Mouse (Mus musculus) MEL (cell line): ENCODE results near the gene Gm20388. TPM values are rescaled to one million over a fixed set of nuclear protein-coding genes. Genes with fewer than 3 reads are reported as not detected.

Experiments
- DNase-seq: peaks from one replicate; pipeline ENCODE4 v3.0.0; 2011; ENCODE audit warnings: low read depth, low spot score
- H3K27ac ChIP-seq: 2 replicates; pipeline ENCODE4 v1.5.1; 2012; ENCODE audit warnings: low read depth, mild to moderate bottlenecking, control low read depth, low read length, moderate library complexity; ENCODE audit not compliant: control insufficient read depth
- H3K27me3 ChIP-seq, 2 experiments: fragments of 150-350 bp in 1 of 2; sonication (generic) in 1 of 2; 2 replicates each; pipeline ENCODE4 v1.6.1; 2012; ENCODE audit warnings: low read length in 2 of 2, mild to moderate bottlenecking in 2 of 2, improper control_type of control experiment in 1 of 2, moderate library complexity in 1 of 2; ENCODE audit not compliant: insufficient read depth in 2 of 2, control insufficient read depth in 1 of 2
- H3K36me3 ChIP-seq, 2 experiments: 2 replicates each; pipeline ENCODE4 v1.6.1; 2012 to 2014; ENCODE audit warnings: low read length in 2 of 2, improper control_type of control experiment in 1 of 2, inconsistent platforms in 1 of 2, mild to moderate bottlenecking in 1 of 2; ENCODE audit not compliant: insufficient read depth in 2 of 2, control insufficient read depth in 1 of 2
- H3K4me1 ChIP-seq, 2 experiments: fragments of 150-350 bp in 1 of 2; sonication (generic) in 1 of 2; 2 replicates each; pipeline ENCODE4 v1.6.1; 2012; ENCODE audit warnings: low read length in 2 of 2, improper control_type of control experiment in 1 of 2, mild to moderate bottlenecking in 1 of 2; ENCODE audit not compliant: insufficient read depth in 2 of 2, control insufficient read depth in 1 of 2
- H3K4me3 ChIP-seq, 2 experiments: fragments of 150-350 bp in 1 of 2; sonication (generic) in 1 of 2; 2 replicates each; pipeline ENCODE4 v1.5.1; 2012; ENCODE audit warnings: low read depth in 2 of 2, low read length in 2 of 2, mild to moderate bottlenecking in 2 of 2, moderate library complexity in 2 of 2, control low read depth in 1 of 2, improper control_type of control experiment in 1 of 2; ENCODE audit not compliant: control insufficient read depth in 1 of 2, insufficient read depth in 1 of 2
- H3K79me2 ChIP-seq: 2 replicates; pipeline ENCODE4 v1.6.1; 2012; ENCODE audit warnings: mild to moderate bottlenecking, low read length, moderate library complexity; ENCODE audit not compliant: control insufficient read depth, poor library complexity, insufficient read depth
- H3K9ac ChIP-seq: 2 replicates; pipeline ENCODE4 v1.6.1; 2012; ENCODE audit warnings: low read depth, mild to moderate bottlenecking, control low read depth, low read length, moderate library complexity; ENCODE audit not compliant: control insufficient read depth, poor library complexity, severe bottlenecking
- H3K9me3 ChIP-seq: fragments of 150-350 bp; sonication (generic); replicated peaks from 2 replicates; pipeline ENCODE4 v1.6.1; 2012; ENCODE audit warnings: mild to moderate bottlenecking, low read length, improper control_type of control experiment, moderate library complexity; ENCODE audit not compliant: insufficient read depth
- BHLHE40 ChIP-seq: IDR thresholded peaks from 2 replicates; pipeline ENCODE4 v1.6.1; 2012; ENCODE audit warnings: low read depth, mild to moderate bottlenecking, inconsistent platforms, low read length, improper control_type of control experiment, borderline replicate concordance
- CHD2 ChIP-seq: IDR thresholded peaks from 2 replicates; pipeline ENCODE4 v1.6.1; 2011; ENCODE audit warnings: low read length, improper control_type of control experiment
- E2F4 ChIP-seq: IDR thresholded peaks from 2 replicates; pipeline ENCODE4 v1.6.1; 2011; ENCODE audit warnings: low read depth, low read length, improper control_type of control experiment, borderline replicate concordance
- ETS1 ChIP-seq: IDR thresholded peaks from 2 replicates; pipeline ENCODE4 v1.6.1; 2012; ENCODE audit warnings: low read depth, mild to moderate bottlenecking, inconsistent platforms, low read length, improper control_type of control experiment, moderate library complexity
- JUND ChIP-seq: IDR thresholded peaks from 2 replicates; pipeline ENCODE4 v1.6.1; 2011; ENCODE audit warnings: low read depth, mild to moderate bottlenecking, improper control_type of control experiment, low read length
- MAX ChIP-seq: IDR thresholded peaks from 2 replicates; pipeline ENCODE4 v1.6.1; 2011; ENCODE audit warnings: low read length, improper control_type of control experiment
- MAZ ChIP-seq: IDR thresholded peaks from 2 replicates; pipeline ENCODE4 v1.6.1; 2012; ENCODE audit warnings: low read depth, mild to moderate bottlenecking, inconsistent platforms, low read length, improper control_type of control experiment
- NRF1 ChIP-seq: IDR thresholded peaks from 2 replicates; pipeline ENCODE4 v1.6.1; 2014; ENCODE audit warnings: low read depth, mild to moderate bottlenecking, inconsistent platforms, low read length, improper control_type of control experiment, moderate library complexity; ENCODE audit not compliant: poor library complexity, insufficient read depth, severe bottlenecking
- POLR2A ChIP-seq, 2 experiments: IDR thresholded peaks; 2 replicates each; pipeline ENCODE4 v1.6.1; 2011 to 2012; ENCODE audit warnings: low read length in 2 of 2, mild to moderate bottlenecking in 2 of 2, control low read depth in 1 of 2, improper control_type of control experiment in 1 of 2, low read depth in 1 of 2, moderate library complexity in 1 of 2; ENCODE audit not compliant: control insufficient read depth in 1 of 2, insufficient read depth in 1 of 2, poor library complexity in 1 of 2
- POLR2AphosphoS5 ChIP-seq: IDR thresholded peaks from 2 replicates; pipeline ENCODE4 v1.6.1; 2012; ENCODE audit warnings: low read depth, borderline replicate concordance, mild to moderate bottlenecking, inconsistent platforms, low read length, moderate library complexity, mixed read lengths
- RAD21 ChIP-seq: IDR thresholded peaks from 2 replicates; pipeline ENCODE4 v1.6.1; 2011; ENCODE audit warnings: mild to moderate bottlenecking, low read depth, low read length, improper control_type of control experiment
- SIN3A ChIP-seq: IDR thresholded peaks from 2 replicates; pipeline ENCODE4 v1.6.1; 2012; ENCODE audit warnings: low read length, improper control_type of control experiment, inconsistent platforms
- TBP ChIP-seq: IDR thresholded peaks from 2 replicates; pipeline ENCODE4 v1.8.0; 2011; ENCODE audit warnings: low read depth, low read length, improper control_type of control experiment
- TCF12 ChIP-seq: IDR thresholded peaks from 2 replicates; pipeline ENCODE4 v1.6.1; 2014; ENCODE audit warnings: low read depth, mild to moderate bottlenecking, inconsistent platforms, low read length, improper control_type of control experiment, moderate library complexity
- UBTF ChIP-seq: IDR thresholded peaks from 2 replicates; pipeline ENCODE4 v1.6.1; 2012; ENCODE audit warnings: low read depth, mild to moderate bottlenecking, inconsistent platforms, low read length, improper control_type of control experiment, moderate library complexity, borderline replicate concordance; ENCODE audit not compliant: insufficient read depth
- USF2 ChIP-seq, 2 experiments: IDR thresholded peaks; 2 replicates each; pipeline ENCODE4 v1.6.1; 2011 to 2012; ENCODE audit warnings: improper control_type of control experiment in 2 of 2, low read length in 2 of 2, borderline replicate concordance in 1 of 2, inconsistent platforms in 1 of 2, low read depth in 1 of 2, mild to moderate bottlenecking in 1 of 2; ENCODE audit not compliant: insufficient read depth in 1 of 2
- ZC3H11A ChIP-seq: IDR thresholded peaks from 2 replicates; pipeline ENCODE4 v1.6.1; 2012; ENCODE audit warnings: low read depth, mild to moderate bottlenecking, inconsistent platforms, low read length, improper control_type of control experiment
- ZKSCAN1 ChIP-seq: IDR thresholded peaks from 2 replicates; pipeline ENCODE4 v1.6.1; 2012; ENCODE audit warnings: low read depth, mild to moderate bottlenecking, inconsistent platforms, low read length, improper control_type of control experiment, moderate library complexity
- ZMIZ1 ChIP-seq: IDR thresholded peaks from 2 replicates; pipeline ENCODE4 v1.6.1; 2012; ENCODE audit warnings: low read depth, mild to moderate bottlenecking, inconsistent platforms, low read length, improper control_type of control experiment, moderate library complexity
- polyA plus RNA-seq, 2 experiments: library from polyadenylated mRNA; stranded (reverse) in 1 of 2; unstranded in 1 of 2; fragments of >175 nt in 1 of 2; fragments of >200 nt in 1 of 2; gene quantifications; 2 replicates each; pipeline versions ENCODE4 v1.2.1 to v1.2.4; 2012; ENCODE audit warnings: low replicate concordance in 2 of 2, low read depth in 1 of 2; ENCODE audit not compliant: insufficient read length in 2 of 2, insufficient read depth in 1 of 2, missing spikeins in 1 of 2
- total RNA-seq: library from RNA; depleted of rRNA; stranded (reverse); fragments of 300-350 nt; gene quantifications from 2 replicates; pipeline ENCODE4 v1.2.3, GENCODE M21; 2012

Gm20388 gene
- total and polyA plus RNA-seq, 3 experiments, result 11.1 to 17.8 TPM; not detected in 1

DNA sequence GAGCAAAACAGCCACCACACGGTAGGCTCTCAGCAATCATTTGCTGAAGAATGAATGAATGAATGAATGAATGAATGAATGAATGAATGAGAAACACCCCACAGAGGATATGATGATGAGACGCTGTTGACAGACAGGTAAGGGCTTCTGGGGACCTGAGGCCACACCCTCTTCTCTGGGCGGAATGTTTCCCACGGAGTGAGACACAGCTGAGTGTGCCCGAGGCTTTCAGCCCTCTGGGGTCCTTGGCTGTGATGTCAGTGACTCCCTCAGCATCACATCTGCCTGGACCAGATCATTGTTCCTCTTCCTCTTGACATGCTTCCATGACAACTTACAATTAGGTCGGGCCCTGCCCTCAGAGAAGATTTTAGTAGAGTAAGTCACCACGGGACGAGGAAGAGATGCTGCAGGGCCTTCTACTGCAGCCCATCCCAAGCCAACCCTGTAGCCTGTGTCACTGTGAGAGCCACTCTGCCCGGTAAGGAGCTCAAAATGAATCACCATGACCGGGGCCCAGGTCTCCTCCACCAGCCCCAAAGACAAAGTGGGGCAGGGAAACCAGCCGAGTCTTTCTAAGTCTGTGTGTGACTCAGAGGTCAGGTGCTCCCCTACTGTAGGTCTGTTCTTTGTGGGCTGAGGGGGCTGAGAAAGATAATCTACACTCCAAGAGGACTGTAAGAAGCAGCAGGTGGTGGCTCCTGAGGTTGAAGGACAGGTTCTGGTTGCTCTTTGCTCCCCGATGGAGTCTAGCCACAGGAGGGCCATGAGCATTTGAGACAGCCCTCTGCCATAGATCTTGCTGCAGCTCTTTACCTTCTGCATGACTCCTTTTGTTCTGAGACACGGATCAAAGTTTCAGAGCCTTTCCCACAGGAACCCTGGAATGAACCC, 3844.1 kb downstream of the Gm20388 start:
- no peaks in the 10 kb centered on the region for H3K9me3 ChIP-seq
- no peaks in the 10 kb centered on the region for H3K36me3 ChIP-seq
- no peak overlapping the region for H3K27ac ChIP-seq
- H3K4me3 ChIP-seq, result no peak overlapping the region
- TF ChIP-seq UBTF (no peak), SIN3A (no peak), ZMIZ1 (no peak), BHLHE40 (no peak), E2F4 (no peak), TCF12 (no peak), NRF1 (no peak), JUND (no peak), ZKSCAN1 (no peak), ZC3H11A (no peak), POLR2AphosphoS5 (no peak)
- no peaks in the 10 kb centered on the region for H3K79me2 ChIP-seq
- peaks cover 0 to 9% of the 10 kb centered on the region in 2 experiments; a peak in 3 of 4 replicates for H3K27me3 ChIP-seq
- no peak for DNase-seq
- no peak overlapping the region for H3K9ac ChIP-seq
- no peaks in the 10 kb centered on the region for H3K4me1 ChIP-seq

DNA sequence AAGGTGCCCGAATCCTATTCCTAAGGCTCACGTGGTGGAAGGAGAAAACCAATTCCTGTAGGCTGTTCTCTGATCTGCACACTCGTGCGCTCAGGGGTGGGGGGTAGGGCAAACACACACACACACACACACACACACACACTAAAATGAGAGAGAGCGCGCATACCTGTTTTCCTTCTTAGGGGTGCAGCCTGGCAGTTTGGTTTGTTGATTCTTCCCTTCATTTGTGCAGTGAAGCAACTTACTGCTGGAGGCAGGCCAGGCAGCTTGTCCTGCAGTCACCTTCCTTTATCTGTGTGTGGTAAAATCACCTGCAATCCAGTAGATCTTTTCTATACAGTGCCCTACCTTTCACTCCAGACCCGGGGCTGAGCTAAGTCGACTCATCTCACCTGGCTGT, 3846.3 kb downstream of the Gm20388 start:
- H3K4me1 ChIP-seq, result no peaks in the 10 kb centered on the region
- H3K4me3 ChIP-seq, result no peak overlapping the region
- peaks cover 0 to 9% of the 10 kb centered on the region in 2 experiments; a peak in 3 of 4 replicates for H3K27me3 ChIP-seq
- no peaks in the 10 kb centered on the region for H3K9me3 ChIP-seq
- no peaks in the 10 kb centered on the region for H3K36me3 ChIP-seq
- H3K9ac ChIP-seq, result no peak overlapping the region
- no peaks in the 10 kb centered on the region for H3K79me2 ChIP-seq
- H3K27ac ChIP-seq, result no peak overlapping the region
- TF ChIP-seq USF2 (IDR thresholded peaks at IDR 0.05; ENCODE audit: borderline replicate concordance in 1 of 2, insufficient read depth in 1 of 2, low read depth in 1 of 2, low read length in 2 of 2) (no peak), POLR2AphosphoS5 (no peak), MAX (no peak), TBP (no peak), CHD2 (no peak), POLR2A (IDR thresholded peaks at IDR 0.05; ENCODE audit: control insufficient read depth in 1 of 2, insufficient read depth in 1 of 2, low read depth in 1 of 2, low read length in 2 of 2, poor library complexity in 1 of 2) (no peak), JUND (no peak), ETS1 (no peak), RAD21 (no peak), MAZ (no peak), ZC3H11A (no peak)
- DNase-seq, result no peak
